Mouse (Mus musculus) liver, embryonic 13.5 days (tissue): ENCODE measurements at regions not wholly inside any gene's neighbourhood (a gene's known extent, or its start where the extent isn't known, plus 50 kb on each side); places are given as distances from the start of the nearest gene placed in this dataset.
"Not testable (repeated sequence)": the region's sequence is repeated elsewhere in the genome, so short reads cannot be mapped to it uniquely, and the experiment has no call there.

Experiments used
- ATAC-seq: fragments of 200-750 bp; cut with Nextera tagmentation; 2 replicates; pipeline ENCODE4 v1.8.0; 2017; ENCODE audit warnings: low read depth, mild to moderate bottlenecking, moderate number of reproducible peaks, moderate library complexity
- DNase-seq: peaks from one replicate; pipeline ENCODE4 v3.0.0; 2022
- H3K27ac ChIP-seq: fragments of 300-500 bp; sonication (generic); 2 replicates; pipeline ENCODE4 v1.5.1; 2015; ENCODE audit warnings: moderate library complexity, mild to moderate bottlenecking, inconsistent platforms
- H3K27me3 ChIP-seq: fragments of 300-500 bp; sonication (generic); 2 replicates; pipeline ENCODE4 v1.6.1; 2015; ENCODE audit warnings: mild to moderate bottlenecking, inconsistent platforms
- H3K36me3 ChIP-seq: fragments of 300-500 bp; sonication (generic); 2 replicates; pipeline ENCODE4 v1.6.1; 2015; ENCODE audit warnings: mild to moderate bottlenecking, inconsistent platforms
- H3K4me1 ChIP-seq: fragments of 300-500 bp; sonication (generic); replicated peaks from 2 replicates; pipeline ENCODE4 v1.6.1; 2015; ENCODE audit warnings: inconsistent platforms
- H3K4me2 ChIP-seq: fragments of 300-500 bp; sonication (generic); 2 replicates; pipeline ENCODE4 v1.6.1; 2015; ENCODE audit warnings: inconsistent platforms, mild to moderate bottlenecking, moderate library complexity
- H3K4me3 ChIP-seq: fragments of 300-500 bp; sonication (generic); replicated peaks from 2 replicates; pipeline ENCODE4 v1.5.1; 2015; ENCODE audit warnings: mild to moderate bottlenecking, inconsistent platforms
- H3K9ac ChIP-seq: fragments of 300-500 bp; sonication (generic); 2 replicates; pipeline ENCODE4 v1.6.1; 2015; ENCODE audit warnings: mild to moderate bottlenecking, inconsistent platforms
- H3K9me3 ChIP-seq: fragments of 300-500 bp; sonication (generic); replicated peaks from 2 replicates; pipeline ENCODE4 v1.6.1; 2016; ENCODE audit warnings: inconsistent platforms
- WGBS: fragments of 180-500 bp; shearing (Covaris S2); methylation state at CpG from one replicate; pipeline ENCODE4 v1.1.7; 2015; ENCODE audit not compliant: insufficient replicate concordance; 5-methylcytosine and 5-hydroxymethylcytosine counted together

DNA sequence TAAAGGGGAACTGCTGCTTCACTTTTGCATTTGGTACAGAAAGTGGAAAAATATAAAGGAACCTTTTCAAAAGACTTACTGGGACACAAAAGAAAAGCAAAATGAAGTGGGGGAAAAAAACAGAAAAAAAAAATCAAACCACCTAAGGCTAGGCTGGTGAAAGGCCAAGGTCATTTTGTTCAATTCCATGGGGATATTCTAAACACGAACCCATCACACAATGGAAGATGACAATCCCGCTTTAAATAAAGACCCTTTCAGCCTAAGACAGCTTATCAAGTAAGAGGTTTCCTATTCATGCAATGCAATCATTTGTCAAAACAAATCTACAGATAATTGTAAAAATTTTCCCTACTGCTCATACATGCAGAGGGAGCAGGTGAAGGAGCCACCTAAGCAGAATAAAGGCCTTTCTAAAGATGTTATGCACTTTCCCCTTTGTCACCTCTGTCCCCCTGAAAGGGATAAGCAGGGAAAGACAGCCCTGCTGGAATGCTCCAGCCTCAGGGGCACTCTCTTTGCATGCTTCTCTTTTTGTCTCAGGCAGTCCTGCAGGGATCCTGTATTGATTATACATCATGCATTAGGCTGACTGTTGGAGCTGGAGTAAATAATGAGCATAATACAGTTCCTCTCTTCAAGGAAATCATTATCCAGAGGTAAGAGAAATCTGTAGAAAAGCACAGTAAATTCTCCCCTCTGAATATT lies 367.8 kb downstream of the 1190002N15Rik start:
- Histone ChIP-seq H3K27ac (no peak overlapping the region), H3K9me3 (no peaks in the 10 kb centered on the region), H3K4me1 (no peaks in the 10 kb centered on the region), H3K9ac (no peak overlapping the region), H3K4me3 (no peak overlapping the region), H3K36me3 (no peaks in the 10 kb centered on the region), H3K27me3 (no peaks in the 10 kb centered on the region), H3K4me2 (no peak overlapping the region)
- DNase-seq: no peak
- WGBS: 55% methylated on average over 2 of the region's 2 CpGs
- ATAC-seq: no peak

DNA sequence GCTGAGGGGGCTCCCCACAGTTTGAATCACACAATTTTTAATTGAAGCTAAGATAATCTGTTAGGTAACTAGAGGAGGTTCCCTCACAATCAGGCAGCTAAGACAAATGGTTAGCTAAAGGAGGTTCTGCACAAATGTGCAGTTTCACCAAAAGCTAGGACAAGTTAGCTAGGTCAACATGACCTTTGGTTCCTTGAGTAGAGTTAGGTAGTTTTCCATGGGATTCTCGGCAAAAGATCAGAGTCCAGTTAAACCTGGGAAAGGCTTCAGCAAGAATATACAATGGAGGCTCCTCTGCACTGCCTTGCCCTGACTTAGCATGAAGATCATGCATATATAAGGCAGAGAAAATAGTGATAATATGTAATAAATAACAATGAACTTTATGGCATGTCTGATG lies 374.2 kb downstream of the 1190002N15Rik start:
- no peak overlapping the region for H3K9ac ChIP-seq
- H3K36me3 ChIP-seq: no peaks in the 10 kb centered on the region
- H3K9me3 ChIP-seq: no peaks in the 10 kb centered on the region
- no peak overlapping the region for H3K4me3 ChIP-seq
- ATAC-seq: no peak
- no peak overlapping the region for H3K27ac ChIP-seq
- H3K4me1 ChIP-seq: no peaks in the 10 kb centered on the region
- no peak for DNase-seq
- WGBS: 55% methylated on average over 1 of the region's 1 CpGs
- H3K27me3 ChIP-seq: no peaks in the 10 kb centered on the region
- H3K4me2 ChIP-seq: no peak overlapping the region

DNA sequence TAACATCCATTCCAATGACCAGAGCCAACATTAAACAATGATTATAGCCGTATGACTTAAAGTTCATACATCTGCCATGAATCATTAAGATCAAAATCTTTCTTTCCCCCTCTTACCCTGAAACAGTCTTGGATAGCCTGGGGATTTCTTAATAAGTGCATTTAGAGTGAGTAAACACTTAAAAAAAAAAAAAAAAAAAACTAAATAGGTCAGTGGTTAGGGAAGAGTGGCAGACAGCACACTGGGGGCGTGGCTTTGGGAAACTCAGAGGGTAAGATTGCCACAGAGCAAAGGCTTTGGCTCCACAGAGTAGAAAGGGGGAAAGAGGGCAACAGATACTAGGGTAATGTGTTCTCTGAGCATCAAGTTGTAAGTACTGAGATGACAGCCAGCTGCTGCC lies 382.3 kb downstream of the 1190002N15Rik start:
- no peaks in the 10 kb centered on the region for H3K36me3 ChIP-seq
- H3K27ac ChIP-seq: no peak overlapping the region
- H3K4me2 ChIP-seq: no peak overlapping the region
- WGBS: 51% methylated on average over 2 of the region's 2 CpGs
- ATAC-seq (no peak), DNase-seq (no peak)
- no peaks in the 10 kb centered on the region for H3K27me3 ChIP-seq
- H3K4me1 ChIP-seq: no peaks in the 10 kb centered on the region
- H3K9ac ChIP-seq: no peak overlapping the region
- no peak overlapping the region for H3K4me3 ChIP-seq
- H3K9me3 ChIP-seq: no peaks in the 10 kb centered on the region

DNA sequence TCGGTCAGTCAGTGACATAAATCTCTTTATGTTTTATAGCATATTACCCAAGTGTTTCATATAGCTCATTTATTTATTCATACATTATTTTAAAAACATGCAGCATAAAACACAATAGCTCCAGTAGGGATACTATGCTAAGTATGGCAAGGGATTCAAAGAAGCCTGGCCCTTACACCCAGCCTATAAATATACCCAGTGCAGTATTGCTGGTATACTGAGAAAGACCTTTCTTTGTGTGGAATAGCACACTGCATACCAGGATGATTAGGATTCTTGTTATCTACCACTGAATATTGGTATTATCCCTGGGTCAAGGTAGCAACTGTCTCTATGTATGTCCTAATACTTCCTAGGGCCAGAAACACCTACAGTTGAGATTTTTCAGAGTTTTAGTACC lies 389.4 kb downstream of the 1190002N15Rik start:
- Histone ChIP-seq H3K27me3 (no peaks in the 10 kb centered on the region), H3K36me3 (no peaks in the 10 kb centered on the region), H3K4me3 (no peak overlapping the region), H3K9me3 (no peaks in the 10 kb centered on the region), H3K9ac (no peak overlapping the region), H3K4me1 (no peaks in the 10 kb centered on the region), H3K27ac (no peak overlapping the region), H3K4me2 (no peak overlapping the region)
- no peak for DNase-seq
- no peak for ATAC-seq
- 64% methylated on average over 1 of the region's 1 CpGs for WGBS

GRCm38 (mm10) chr9:94146787-94147186 lies 391.1 kb downstream of the 1190002N15Rik start:
- no peaks in the 10 kb centered on the region for H3K36me3 ChIP-seq
- WGBS: 14% methylated on average over 3 of the region's 3 CpGs
- H3K9ac ChIP-seq: no peak overlapping the region
- DNase-seq: no peak
- no peak overlapping the region for H3K4me3 ChIP-seq
- H3K4me1 ChIP-seq: no peaks in the 10 kb centered on the region
- no peak for ATAC-seq
- no peaks in the 10 kb centered on the region for H3K9me3 ChIP-seq
- H3K4me2 ChIP-seq: no peak overlapping the region
- H3K27me3 ChIP-seq: no peaks in the 10 kb centered on the region
- no peak overlapping the region for H3K27ac ChIP-seq

DNA sequence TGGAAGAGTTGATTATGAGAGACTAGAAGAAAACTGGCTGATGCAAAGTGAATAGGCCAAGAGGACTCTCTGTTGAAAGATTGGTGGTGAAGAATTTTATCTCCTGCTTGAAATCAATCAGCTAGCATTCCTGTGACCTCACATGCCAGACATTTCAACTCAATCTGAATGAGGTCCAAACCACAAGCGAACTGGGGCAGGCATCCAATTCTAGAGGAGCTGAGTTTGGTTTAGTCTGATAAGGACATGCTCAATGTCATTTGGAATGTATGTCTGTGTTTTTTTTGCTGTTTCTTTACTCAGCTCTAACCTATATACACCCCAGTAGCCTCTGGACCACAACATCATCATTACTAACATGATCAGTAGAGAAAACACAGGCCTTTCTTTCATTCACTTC lies 401.4 kb downstream of the 1190002N15Rik start:
- no peak overlapping the region for H3K9ac ChIP-seq
- DNase-seq: no peak

DNA sequence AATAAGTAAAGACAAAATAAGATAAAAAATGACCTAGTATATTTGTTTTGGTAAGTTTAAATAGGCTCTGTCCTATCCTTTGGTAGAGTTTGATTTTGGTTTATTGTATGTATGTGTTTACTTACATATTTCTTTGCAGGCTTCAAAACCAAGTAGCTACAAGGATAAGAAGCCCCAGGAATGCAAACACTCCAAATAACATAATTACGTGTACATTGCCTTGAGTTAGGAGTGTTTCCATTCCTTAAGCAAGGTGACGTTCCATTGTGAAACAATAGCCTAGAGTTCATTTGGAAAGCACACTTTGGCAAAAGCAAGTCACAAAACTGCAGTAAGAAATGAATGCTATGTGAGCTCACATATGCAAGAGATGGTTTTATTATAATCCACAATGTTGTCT lies 404.2 kb downstream of the 1190002N15Rik start:
- Histone ChIP-seq H3K36me3 (no peaks in the 10 kb centered on the region), H3K9me3 (no peaks in the 10 kb centered on the region), H3K4me2 (no peak overlapping the region), H3K27ac (no peak overlapping the region), H3K4me3 (no peak overlapping the region), H3K9ac (no peak overlapping the region), H3K4me1 (no peaks in the 10 kb centered on the region), H3K27me3 (no peaks in the 10 kb centered on the region)
- DNase-seq: no peak
- no peak for ATAC-seq
- WGBS: 63% methylated on average over 2 of the region's 2 CpGs

More for the DNA sequence above, 401.4 kb downstream of the 1190002N15Rik start:
- no peaks in the 10 kb centered on the region for H3K27me3 ChIP-seq
- H3K4me2 ChIP-seq: no peak overlapping the region
- ATAC-seq: no peak
- H3K4me3 ChIP-seq: no peak overlapping the region
- WGBS: 32% methylated on average over 1 of the region's 1 CpGs
- no peak overlapping the region for H3K27ac ChIP-seq
- no peaks in the 10 kb centered on the region for H3K9me3 ChIP-seq
- H3K4me1 ChIP-seq: no peaks in the 10 kb centered on the region
- no peaks in the 10 kb centered on the region for H3K36me3 ChIP-seq

DNA sequence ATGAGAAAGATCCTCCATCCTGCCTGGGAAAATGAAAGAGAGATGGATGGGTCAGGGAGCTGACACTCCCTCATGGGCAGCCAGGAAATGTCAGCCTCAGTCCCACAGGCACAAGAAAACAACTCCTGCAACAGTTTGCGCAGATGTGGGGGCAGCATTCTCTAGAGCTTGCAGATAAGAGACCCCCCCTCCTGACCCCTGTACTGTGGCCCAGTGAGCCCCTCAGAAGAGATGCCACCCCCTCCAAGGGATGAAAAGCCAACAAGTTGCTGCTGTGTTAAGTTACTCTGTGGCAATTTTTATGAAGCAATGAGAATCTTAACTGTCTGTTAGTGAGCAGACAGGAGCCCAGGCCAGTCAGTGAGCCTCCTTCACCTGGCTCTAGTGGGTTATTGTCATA lies 406.5 kb downstream of the 1190002N15Rik start:
- DNase-seq: no peak
- no peaks in the 10 kb centered on the region for H3K36me3 ChIP-seq
- H3K4me3 ChIP-seq: no peak overlapping the region
- H3K9ac ChIP-seq: no peak overlapping the region
- no peak for ATAC-seq
- no peak overlapping the region for H3K4me2 ChIP-seq
- no peaks in the 10 kb centered on the region for H3K9me3 ChIP-seq
- H3K27me3 ChIP-seq: no peaks in the 10 kb centered on the region
- no peaks in the 10 kb centered on the region for H3K4me1 ChIP-seq
- WGBS: 59% methylated on average over 1 of the region's 1 CpGs
- no peak overlapping the region for H3K27ac ChIP-seq

DNA sequence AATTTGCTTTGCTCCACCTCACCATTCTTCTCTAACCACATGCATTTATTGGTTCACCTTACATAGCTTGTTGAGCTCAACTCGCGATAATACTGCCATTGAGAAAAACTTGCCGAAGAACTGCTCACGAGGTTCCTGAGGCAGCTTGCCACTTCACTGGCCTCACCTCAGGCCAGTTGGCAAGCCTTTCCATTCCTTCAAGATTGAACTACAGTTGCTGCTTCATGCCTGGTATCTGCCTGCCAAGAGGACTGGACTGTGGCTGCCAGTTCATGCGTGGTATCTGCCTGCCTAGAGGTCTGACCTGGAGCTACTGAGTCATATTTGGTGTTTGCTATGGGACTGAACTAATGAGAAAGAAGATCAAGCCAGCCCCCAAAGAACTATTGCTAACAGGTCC lies 420.9 kb downstream of the 1190002N15Rik start:
- Histone ChIP-seq H3K9me3 (no peaks in the 10 kb centered on the region), H3K36me3 (no peaks in the 10 kb centered on the region), H3K27ac (no peak overlapping the region), H3K4me3 (no peak overlapping the region), H3K9ac (no peak overlapping the region), H3K27me3 (no peaks in the 10 kb centered on the region), H3K4me2 (no peak overlapping the region), H3K4me1 (no peaks in the 10 kb centered on the region)
- ATAC-seq (no peak), DNase-seq (no peak)
- 69% methylated on average over 5 of the region's 5 CpGs for WGBS

GRCm38 (mm10) chr9:94107701-94108100 lies 430.2 kb downstream of the 1190002N15Rik start:
- H3K4me3 ChIP-seq, ATAC-seq, H3K4me2 ChIP-seq, H3K9ac ChIP-seq, DNase-seq, H3K27me3 ChIP-seq, H3K9me3 ChIP-seq, H3K36me3 ChIP-seq, H3K27ac ChIP-seq, H3K4me1 ChIP-seq: not testable (repeated sequence)
- 62% methylated on average over 1 of the region's 1 CpGs for WGBS

GRCm38 (mm10) chr9:94104669-94105068 lies 433.2 kb downstream of the 1190002N15Rik start:
- H3K9ac ChIP-seq: no peak overlapping the region
- no peaks in the 10 kb centered on the region for H3K36me3 ChIP-seq
- H3K4me1 ChIP-seq: no peaks in the 10 kb centered on the region
- DNase-seq (no peak), ATAC-seq (no peak)
- no peaks in the 10 kb centered on the region for H3K9me3 ChIP-seq
- 62% methylated on average over 4 of the region's 4 CpGs for WGBS
- H3K27ac ChIP-seq: no peak overlapping the region
- no peak overlapping the region for H3K4me2 ChIP-seq
- no peak overlapping the region for H3K4me3 ChIP-seq
- no peaks in the 10 kb centered on the region for H3K27me3 ChIP-seq

GRCm38 (mm10) chr9:94101958-94102357 lies 435.9 kb downstream of the 1190002N15Rik start:
- H3K27me3 ChIP-seq: no peaks in the 10 kb centered on the region
- H3K4me3 ChIP-seq: no peak overlapping the region
- no peaks in the 10 kb centered on the region for H3K36me3 ChIP-seq
- no peak overlapping the region for H3K27ac ChIP-seq
- H3K4me1 ChIP-seq: no peaks in the 10 kb centered on the region
- 62% methylated on average over 3 of the region's 3 CpGs for WGBS
- H3K9me3 ChIP-seq: no peaks in the 10 kb centered on the region
- H3K9ac ChIP-seq: no peak overlapping the region
- no peak for ATAC-seq
- no peak overlapping the region for H3K4me2 ChIP-seq
- DNase-seq: no peak
